Comparison of ENCODE assay signal across 13 mouse cellular contexts in the genomic region with DNA sequence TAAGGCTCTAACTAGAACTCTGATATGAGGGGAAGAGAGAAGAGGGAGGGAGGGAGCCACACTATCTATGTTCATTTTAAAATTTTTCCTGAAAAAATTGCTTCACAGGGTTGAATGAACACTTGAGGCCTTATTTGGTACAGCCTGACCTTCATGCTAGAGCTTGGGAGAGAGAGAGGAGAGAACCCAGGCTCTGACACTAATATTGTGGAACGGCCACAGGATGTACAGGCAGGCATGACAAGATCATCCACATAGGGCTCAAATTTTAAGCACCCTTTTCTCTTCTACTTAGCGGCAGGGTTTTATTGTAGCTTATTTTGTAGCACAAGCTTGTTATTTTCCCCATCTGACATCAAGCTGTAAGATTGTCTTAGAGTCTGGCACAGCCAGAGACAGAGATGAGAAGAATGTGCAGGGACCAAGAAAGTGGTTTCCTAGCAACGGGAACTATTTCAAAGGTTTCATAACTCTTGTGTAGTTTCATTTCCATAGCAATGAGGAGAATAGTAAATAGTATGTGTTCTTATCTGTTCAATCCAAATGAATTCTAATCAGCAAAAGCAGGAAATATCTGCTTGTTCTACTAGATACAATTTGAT.
DNase-seq lines count a peak whose midpoint lies in the region; ATAC-seq lines count a peak whose summit lies in the region.
"Had no signal": no experiment of that assay in that cellular context is flagged by ENCODE, and none has a peak within 500 bp of the region (broad histone marks: within the 10 kb centered on the region; RNA-seq: fewer than 3 reads in every experiment).

No protein-coding gene starts in this region.

- ATAC-seq in neural tube, embryonic 13.5 days (ENCODE audit: low read depth) = no peak

- H3K9ac ChIP-seq in neural tube, embryonic 13.5 days = no peak overlapping the region

- H3K27me3 ChIP-seq in neural tube, embryonic 13.5 days = no peaks in the 10 kb centered on the region
- no peaks in the 10 kb centered on the region for H3K27me3 ChIP-seq in midbrain, embryonic 10.5 days (ENCODE audit: low read depth, poor library complexity, severe bottlenecking)

- DNase-seq in frontal cortex, adult 2 months (ENCODE audit: extremely low spot score in 1 of 2, low spot score in 1 of 2) = peak; percentile 49 to 75
- no peak for DNase-seq in frontal cortex, postnatal 25 days (ENCODE audit: low spot score in 2 of 2)
- DNase-seq in neural tube, embryonic 10.5 days (ENCODE audit: extremely low spot score, low spot score) = no peak
- DNase-seq in midbrain, embryonic 10.5 days (ENCODE audit: low spot score) = no peak
- DNase-seq in kidney, adult 8-10 months = no peak
- no peak for DNase-seq in kidney, adult 9 months
- DNase-seq in spleen, adult 18-20 months = no peak
- DNase-seq: adrenal gland, postnatal 10 days; cerebellum, postnatal 14 days; heart, postnatal 36 days; kidney, postnatal 36 days; thymus, postnatal 25 days had no signal

- no peaks in the 10 kb centered on the region for H3K9me3 ChIP-seq in neural tube, embryonic 13.5 days
- H3K9me3 ChIP-seq in midbrain, embryonic 10.5 days (replicated peaks) = no peaks in the 10 kb centered on the region

- 52% methylated on average over 3 of the region's 3 CpGs for WGBS in neural tube, embryonic 13.5 days
- 53% methylated on average over 3 of the region's 3 CpGs for WGBS in midbrain, embryonic 10.5 days

- peaks cover 4% of the 10 kb centered on the region; the same call in 1 of the 2 replicates for H3K36me3 ChIP-seq in neural tube, embryonic 13.5 days
- no peaks in the 10 kb centered on the region for H3K36me3 ChIP-seq in midbrain, embryonic 10.5 days

- no peak overlapping the region for H3K4me3 ChIP-seq in neural tube, embryonic 13.5 days
- no peak overlapping the region for H3K4me3 ChIP-seq in midbrain, embryonic 10.5 days

- peaks cover 14% of the 10 kb centered on the region for H3K4me1 ChIP-seq in neural tube, embryonic 13.5 days (replicated peaks)
- H3K4me1 ChIP-seq in midbrain, embryonic 10.5 days = peaks cover 21% of the 10 kb centered on the region

- no peak overlapping the region for H3K4me2 ChIP-seq in neural tube, embryonic 13.5 days

- peak overlapping the region; percentile 39; the same call in 1 of the 2 replicates for H3K27ac ChIP-seq in neural tube, embryonic 13.5 days (replicated peaks)
- 0 out of 2 replicates have a peak overlapping the region, but pooled peaks have one; percentile 38 for H3K27ac ChIP-seq in midbrain, embryonic 10.5 days (replicated peaks)

Comparison
In these comparisons a context has a peak if more than half of its experiments do, and no peak if none do; other contexts are left out.
1. DNase-seq: peak in frontal cortex, adult 2 months (2 of 2); none in frontal cortex, postnatal 25 days (0 of 2), neural tube, embryonic 10.5 days (single experiment), midbrain, embryonic 10.5 days (single experiment), kidney, adult 8-10 months (0 of 2), kidney, adult 9 months (single experiment) and spleen, adult 18-20 months (0 of 2).